ENCODE assay signal across 11 mouse cellular contexts in genomic region chr8:87570564-87570855, GRCm38 (mm10). TPM values are rescaled to one million over a fixed set of nuclear protein-coding genes. Genes with fewer than 3 reads are reported as not detected.
DNase-seq lines count a peak whose midpoint lies in the region; ATAC-seq lines count a peak whose summit lies in the region.
"Had no signal": no experiment of that assay in that cellular context is flagged by ENCODE, and none has a peak within 500 bp of the region (broad histone marks: within the 10 kb centered on the region; RNA-seq: fewer than 3 reads in every experiment).

No protein-coding gene starts in this region.

- no peaks in the 10 kb centered on the region for H3K9me3 ChIP-seq in kidney, embryonic 14.5 days (ENCODE audit: control insufficient read depth, low read length)
- no peaks in the 10 kb centered on the region for H3K9me3 ChIP-seq in embryonic facial prominence, embryonic 12.5 days
- H3K9me3 ChIP-seq in hindbrain, embryonic 16.5 days (ENCODE audit: control insufficient read depth, low read length) = no peaks in the 10 kb centered on the region
- H3K9me3 ChIP-seq in midbrain, embryonic 15.5 days = no peaks in the 10 kb centered on the region

- peaks cover 9% of the 10 kb centered on the region; the same call in 1 of the 2 replicates for H3K4me1 ChIP-seq in kidney, embryonic 14.5 days (ENCODE audit: control insufficient read depth, insufficient read depth, low read length)
- H3K4me1 ChIP-seq in embryonic facial prominence, embryonic 12.5 days = peaks cover 16% of the 10 kb centered on the region; the same call in 1 of the 2 replicates
- H3K4me1 ChIP-seq in hindbrain, embryonic 16.5 days (ENCODE audit: control insufficient read depth, insufficient read depth, low read depth, low read length) = peaks cover 7% of the 10 kb centered on the region
- H3K4me1 ChIP-seq in midbrain, embryonic 15.5 days = peaks cover 7% of the 10 kb centered on the region; the same call in 1 of the 2 replicates

- H3K9ac ChIP-seq in kidney, embryonic 14.5 days (ENCODE audit: low read depth, low read length) = peak overlapping the region; percentile 32
- H3K9ac ChIP-seq in embryonic facial prominence, embryonic 12.5 days = peak overlapping the region; percentile 25; the same call in 1 of the 2 replicates
- H3K9ac ChIP-seq in hindbrain, embryonic 16.5 days (ENCODE audit: low read depth, low read length) = no peak overlapping the region
- H3K9ac ChIP-seq in midbrain, embryonic 15.5 days = 0 out of 2 replicates have a peak overlapping the region, but pooled peaks have one; percentile 2

- 3% methylated on average over 8 of the region's 8 CpGs for WGBS in kidney, embryonic 14.5 days
- 2% methylated on average over 8 of the region's 8 CpGs for WGBS in embryonic facial prominence, embryonic 12.5 days
- under 1% methylated on average over 8 of the region's 8 CpGs for WGBS in hindbrain, embryonic 16.5 days
- WGBS in midbrain, embryonic 15.5 days = 2% methylated on average over 8 of the region's 8 CpGs

- peak overlapping the region; percentile 48 for H3K4me2 ChIP-seq in kidney, embryonic 14.5 days (replicated peaks; ENCODE audit: low read depth, low read length)
- peak overlapping the region; percentile 49 for H3K4me2 ChIP-seq in embryonic facial prominence, embryonic 12.5 days (replicated peaks)
- H3K4me2 ChIP-seq in hindbrain, embryonic 16.5 days (ENCODE audit: low read length) = peak overlapping the region; percentile 45
- H3K4me2 ChIP-seq in midbrain, embryonic 15.5 days = peak overlapping the region; percentile 36

- H3K4me3 ChIP-seq in kidney, embryonic 14.5 days (ENCODE audit: low read length) = peak overlapping the region; percentile 25
- H3K4me3 ChIP-seq in embryonic facial prominence, embryonic 12.5 days = peak overlapping the region; percentile 30
- H3K4me3 ChIP-seq in hindbrain, embryonic 16.5 days (ENCODE audit: low read length) = 0 out of 2 replicates have a peak overlapping the region, but pooled peaks have one; percentile 8
- peak overlapping the region; percentile 2; the same call in 1 of the 2 replicates for H3K4me3 ChIP-seq in midbrain, embryonic 15.5 days

- no peaks in the 10 kb centered on the region for H3K36me3 ChIP-seq in kidney, embryonic 14.5 days (ENCODE audit: control insufficient read depth, insufficient read depth, low read length)
- no peaks in the 10 kb centered on the region for H3K36me3 ChIP-seq in embryonic facial prominence, embryonic 12.5 days
- no peaks in the 10 kb centered on the region for H3K36me3 ChIP-seq in hindbrain, embryonic 16.5 days (ENCODE audit: control insufficient read depth, insufficient read depth, low read length)
- H3K36me3 ChIP-seq in midbrain, embryonic 15.5 days (replicated peaks) = no peaks in the 10 kb centered on the region

- no peak for ATAC-seq in kidney, embryonic 14.5 days (ENCODE audit: low FRiP score, low TSS enrichment)
- ATAC-seq in embryonic facial prominence, embryonic 12.5 days (ENCODE audit: insufficient number of reproducible peaks, insufficient read depth, low FRiP score, low TSS enrichment) = peak; percentile 48; the same call in 1 of the 2 replicates
- ATAC-seq in hindbrain, embryonic 16.5 days = no peak
- no peak for ATAC-seq in midbrain, embryonic 15.5 days (replicated peaks)
- ATAC-seq: Patski had no signal

- DNase-seq in kidney, adult 18-20 months = no peak
- no peak for DNase-seq in thymus, postnatal 36 days
- no peak for DNase-seq in adrenal gland, postnatal 25 days
- no peak for DNase-seq in testis, postnatal 10 days (ENCODE audit: low spot score)
- DNase-seq: left cerebral cortex, postnatal 4 days had no signal

- H3K27ac ChIP-seq in kidney, embryonic 14.5 days (ENCODE audit: low read depth, low read length) = no peak overlapping the region
- peak overlapping the region; percentile 52 for H3K27ac ChIP-seq in embryonic facial prominence, embryonic 12.5 days
- H3K27ac ChIP-seq in hindbrain, embryonic 16.5 days (ENCODE audit: low read depth, low read length) = no peak overlapping the region
- no peak overlapping the region for H3K27ac ChIP-seq in midbrain, embryonic 15.5 days

- H3K27me3 ChIP-seq in kidney, embryonic 14.5 days (ENCODE audit: control insufficient read depth, insufficient read depth, low read length) = no peaks in the 10 kb centered on the region; the same call in 1 of the 2 replicates
- H3K27me3 ChIP-seq in embryonic facial prominence, embryonic 12.5 days = 0 out of 2 replicates have a peak, but pooled peaks cover 4% of the 10 kb centered on the region
- H3K27me3 ChIP-seq in hindbrain, embryonic 16.5 days (replicated peaks; ENCODE audit: control insufficient read depth, insufficient read depth, low read length) = no peaks in the 10 kb centered on the region; the same call in 1 of the 2 replicates
- no peaks in the 10 kb centered on the region for H3K27me3 ChIP-seq in midbrain, embryonic 15.5 days (replicated peaks)

RNA-seq across cellular contexts. Expression of gene 4933402J07Rik, which starts 6.9 kb away (rescaled TPM):
- not detected in 2 replicates for polyA plus RNA-seq in kidney, embryonic 14.5 days (2014; fragmentation: Nextera tagmentation; extraction: Ambion mirVana)
- polyA plus RNA-seq in embryonic facial prominence, embryonic 12.5 days (2016; fragmentation: Nextera tagmentation; extraction: Ambion mirVana) = not detected in 2 replicates
- polyA plus RNA-seq in hindbrain, embryonic 16.5 days (2015; fragmentation: Nextera tagmentation; extraction: Ambion mirVana) = not detected in 2 replicates
- polyA plus RNA-seq in midbrain, embryonic 15.5 days (2015; fragmentation: Nextera tagmentation; extraction: Ambion mirVana) = not detected in 2 replicates
- not detected in 2 replicates for total RNA-seq in adrenal gland, postnatal 25 days (2021)
- total RNA-seq: left cerebral cortex, postnatal 4 days had no signal
- polyA plus RNA-seq: Patski; spleen, adult 2 months had no signal
